Mouse (Mus musculus) forebrain, embryonic 11.5 days (tissue): ENCODE measurements at regions not wholly inside any gene's neighbourhood (a gene's known extent, or its start where the extent isn't known, plus 50 kb on each side); places are given as distances from the start of the nearest gene placed in this dataset.

Experiments used
- ATAC-seq: fragments of 200-750 bp; cut with Nextera tagmentation; replicated peaks from 2 replicates; pipeline ENCODE4 v1.8.0; 2017; ENCODE audit warnings: moderate TSS enrichment; ENCODE audit not compliant: low FRiP score
- DNase-seq: peaks from one replicate; pipeline ENCODE4 v3.0.0-alpha.2; 2017; ENCODE audit warnings: low spot score
- H3K27ac ChIP-seq: fragments of 300-500 bp; sonication (generic); 2 replicates; pipeline ENCODE4 v1.5.1; 2014; ENCODE audit warnings: low read depth, low read length
- H3K27me3 ChIP-seq: fragments of 300-500 bp; sonication (generic); 2 replicates; pipeline ENCODE4 v1.6.1; 2014; ENCODE audit warnings: mild to moderate bottlenecking, low read length, mixed read lengths; ENCODE audit not compliant: control insufficient read depth, insufficient read depth
- H3K36me3 ChIP-seq: fragments of 300-500 bp; sonication (generic); 2 replicates; pipeline ENCODE4 v1.6.1; 2014; ENCODE audit warnings: mild to moderate bottlenecking, low read length, moderate library complexity, mixed read lengths; ENCODE audit not compliant: control insufficient read depth, insufficient read depth
- H3K4me1 ChIP-seq: fragments of 300-500 bp; sonication (generic); replicated peaks from 2 replicates; pipeline ENCODE4 v1.6.1; 2014; ENCODE audit warnings: low read length, mixed read lengths; ENCODE audit not compliant: control insufficient read depth, insufficient read depth
- H3K4me2 ChIP-seq: fragments of 300-500 bp; sonication (generic); 2 replicates; pipeline ENCODE4 v1.6.1; 2014; ENCODE audit warnings: low read depth, mild to moderate bottlenecking, low read length, moderate library complexity, mixed read lengths; ENCODE audit not compliant: severe bottlenecking
- H3K4me3 ChIP-seq: fragments of 300-500 bp; sonication (generic); 2 replicates; pipeline ENCODE4 v1.5.1; 2014; ENCODE audit warnings: low read depth, low read length
- H3K9ac ChIP-seq: fragments of 300-500 bp; sonication (generic); 2 replicates; pipeline ENCODE4 v1.6.1; 2014; ENCODE audit warnings: low read length
- H3K9me3 ChIP-seq: fragments of 300-500 bp; sonication (generic); 2 replicates; pipeline ENCODE4 v1.6.1; 2016; ENCODE audit warnings: low read length, mixed read lengths; ENCODE audit not compliant: control insufficient read depth
- WGBS: fragments of 180-500 bp; shearing (Covaris S2); extraction: QIAGEN DNeasy Blood & Tissue Kit; methylation state at CpG from one replicate; pipeline ENCODE4 v1.1.7; 2014; 5-methylcytosine and 5-hydroxymethylcytosine counted together

DNA sequence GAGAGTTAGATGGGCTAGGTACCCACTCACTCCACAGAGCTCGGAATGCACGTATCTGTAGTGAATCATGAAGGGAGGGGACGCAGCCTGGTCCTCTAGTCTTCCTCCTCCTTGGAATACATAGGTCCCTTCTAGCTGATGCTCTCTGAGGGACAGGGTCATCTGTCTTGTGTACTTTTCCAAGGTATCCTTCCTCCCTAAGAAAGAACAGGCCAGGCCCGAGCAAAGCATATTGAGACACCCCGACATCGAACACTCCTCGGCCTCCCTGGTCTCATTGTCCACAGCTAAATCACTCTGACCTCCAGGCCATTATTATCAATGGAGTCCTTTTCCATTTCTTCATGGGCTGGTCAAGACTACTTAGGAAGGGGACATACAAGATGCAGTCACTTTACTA lies 222.5 kb downstream of the Zfp36l1 start:
- no peak overlapping the region for H3K4me2 ChIP-seq
- H3K9me3 ChIP-seq, result no peaks in the 10 kb centered on the region
- WGBS, result 88% methylated on average over 7 of the region's 7 CpGs
- H3K27ac ChIP-seq, result no peak overlapping the region
- H3K4me1 ChIP-seq, result peaks cover 3% of the 10 kb centered on the region; the same call in 1 of the 2 replicates
- no peaks in the 10 kb centered on the region for H3K27me3 ChIP-seq
- ATAC-seq (no peak), DNase-seq (no peak)
- no peak overlapping the region for H3K9ac ChIP-seq
- H3K36me3 ChIP-seq, result no peaks in the 10 kb centered on the region
- H3K4me3 ChIP-seq, result no peak overlapping the region

DNA sequence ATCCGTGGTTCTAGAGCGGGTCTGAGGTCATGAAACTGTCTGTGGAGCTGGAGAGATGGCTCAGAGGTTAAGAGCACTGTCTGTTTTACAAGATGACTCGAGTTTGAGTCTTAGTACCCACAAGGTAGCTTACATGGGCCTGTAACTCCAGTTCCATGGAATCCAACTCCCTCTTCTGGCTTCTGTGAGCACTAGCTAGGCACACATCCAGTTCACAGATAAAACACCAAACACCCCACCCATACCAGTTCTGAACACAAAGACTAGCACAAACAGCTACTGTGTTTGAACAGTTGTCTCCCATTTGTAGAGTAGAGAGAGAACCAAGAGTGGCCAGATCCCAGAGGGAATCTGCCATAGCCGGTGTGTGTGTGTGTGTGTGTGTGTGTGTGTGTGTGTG lies 224.0 kb downstream of the Zfp36l1 start:
- DNase-seq, result peak; percentile 21
- Histone ChIP-seq H3K4me2 (no peak overlapping the region), H3K27ac (no peak overlapping the region), H3K9me3 (no peaks in the 10 kb centered on the region), H3K27me3 (no peaks in the 10 kb centered on the region), H3K4me1 (no peaks in the 10 kb centered on the region), H3K9ac (no peak overlapping the region), H3K4me3 (no peak overlapping the region), H3K36me3 (no peaks in the 10 kb centered on the region)
- no peak for ATAC-seq
- WGBS, result 87% methylated on average over 4 of the region's 4 CpGs

DNA sequence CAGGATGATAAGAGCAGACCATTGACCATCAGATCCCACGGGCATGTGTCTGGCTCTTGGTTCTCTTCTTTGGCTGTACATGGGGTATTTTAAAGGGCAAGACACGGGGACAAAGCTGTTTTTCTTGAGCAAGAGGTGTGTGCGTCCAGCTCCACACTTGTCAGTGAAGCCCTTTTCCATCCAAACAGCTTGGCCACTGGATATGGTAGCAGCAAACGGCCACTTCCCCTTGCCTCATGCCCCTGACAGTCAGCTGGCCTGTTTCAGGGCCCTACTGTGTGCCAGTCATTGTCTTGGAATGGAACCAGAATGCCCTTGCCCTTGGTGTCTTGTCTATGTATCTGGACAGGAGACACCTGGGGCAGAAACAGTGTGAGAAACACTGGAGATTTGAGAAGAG lies 224.7 kb downstream of the Zfp36l1 start:
- no peak for ATAC-seq
- Histone ChIP-seq H3K27ac (no peak overlapping the region), H3K4me1 (no peaks in the 10 kb centered on the region), H3K36me3 (no peaks in the 10 kb centered on the region), H3K4me3 (no peak overlapping the region), H3K27me3 (no peaks in the 10 kb centered on the region), H3K9me3 (no peaks in the 10 kb centered on the region), H3K4me2 (no peak overlapping the region), H3K9ac (no peak overlapping the region)
- DNase-seq, result peak; percentile 38
- 85% methylated on average over 4 of the region's 4 CpGs for WGBS

DNA sequence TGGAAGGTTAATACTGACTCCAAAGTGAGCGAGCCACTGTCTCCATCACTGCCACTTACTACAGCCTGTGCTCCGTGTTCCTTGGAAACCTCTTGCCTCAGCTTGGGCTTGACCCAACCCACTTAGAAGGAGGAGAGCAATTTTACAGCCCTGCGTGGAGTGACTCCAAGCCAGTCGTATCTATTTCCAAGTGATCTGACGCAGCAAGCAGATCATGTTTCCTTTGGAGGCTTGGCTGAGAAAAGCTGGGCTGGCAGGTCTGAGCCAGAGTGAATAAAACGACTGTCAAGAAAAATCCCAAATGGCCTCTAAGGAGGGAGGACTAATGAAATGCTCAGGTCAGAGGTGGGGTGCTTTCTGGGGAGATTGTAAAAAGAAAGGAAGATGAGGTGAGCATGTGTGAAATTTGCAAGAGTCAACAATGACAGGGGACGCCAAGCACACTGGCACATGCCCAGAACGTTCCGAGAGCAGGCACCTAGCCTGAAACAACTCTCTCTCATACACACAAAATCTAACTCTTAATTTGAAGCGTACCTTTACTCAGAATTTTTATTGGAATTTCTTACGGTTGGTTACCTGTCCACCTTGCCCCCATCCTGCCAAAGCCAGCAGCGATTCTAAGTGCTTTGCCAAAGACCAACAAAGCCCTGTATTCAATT lies 225.5 kb downstream of the Zfp36l1 start:
- Histone ChIP-seq H3K4me1 (no peaks in the 10 kb centered on the region), H3K36me3 (no peaks in the 10 kb centered on the region), H3K27me3 (no peaks in the 10 kb centered on the region), H3K9me3 (no peaks in the 10 kb centered on the region), H3K4me2 (no peak overlapping the region), H3K9ac (no peak overlapping the region), H3K27ac (no peak overlapping the region), H3K4me3 (no peak overlapping the region)
- 72% methylated on average over 12 of the region's 12 CpGs for WGBS
- DNase-seq (peak; percentile 47), ATAC-seq (no peak)

DNA sequence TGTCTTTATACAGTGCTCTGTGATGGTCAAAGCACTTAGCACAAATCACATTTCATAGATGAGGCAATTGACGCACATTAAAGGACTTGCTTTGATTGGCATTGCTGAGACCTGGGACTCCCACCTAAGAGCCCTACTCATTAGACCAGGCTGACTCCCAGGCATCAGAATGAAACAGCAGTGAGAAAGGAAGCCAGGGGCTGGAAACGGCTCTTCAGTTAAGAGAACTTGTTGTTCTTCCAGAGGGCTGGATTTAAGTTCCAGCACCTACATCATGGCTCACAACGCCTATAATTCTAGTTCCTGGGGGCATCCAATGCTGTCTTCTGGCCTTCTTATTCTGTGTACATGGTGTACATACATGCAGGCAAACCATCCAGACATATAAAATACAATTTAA lies 226.3 kb downstream of the Zfp36l1 start:
- ATAC-seq (no peak), DNase-seq (peak; percentile 11)
- Histone ChIP-seq H3K27ac (no peak overlapping the region), H3K9me3 (no peaks in the 10 kb centered on the region), H3K4me3 (no peak overlapping the region), H3K4me1 (no peaks in the 10 kb centered on the region), H3K27me3 (no peaks in the 10 kb centered on the region), H3K4me2 (no peak overlapping the region), H3K36me3 (no peaks in the 10 kb centered on the region), H3K9ac (no peak overlapping the region)
- 73% methylated on average over 3 of the region's 3 CpGs for WGBS

DNA sequence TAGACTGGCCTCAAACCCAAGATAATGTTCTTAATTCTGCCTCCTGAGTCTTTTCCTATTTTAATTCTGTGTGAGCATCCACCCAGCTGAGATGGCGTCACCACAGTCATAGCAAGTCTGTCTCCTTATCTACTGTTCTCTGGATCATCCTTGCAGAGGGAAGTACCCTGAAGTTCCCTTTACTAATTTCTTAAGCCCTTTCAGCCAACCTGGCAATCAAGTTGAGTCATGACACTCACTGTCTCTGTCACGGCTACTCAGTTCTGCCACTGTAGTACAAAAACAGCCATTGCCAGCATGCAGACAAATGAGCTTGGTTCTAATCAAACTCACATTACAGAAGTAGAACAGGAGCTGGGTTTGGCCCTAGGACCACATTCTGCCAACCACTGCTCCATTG lies 227.5 kb downstream of the Zfp36l1 start:
- H3K9ac ChIP-seq, result no peak overlapping the region
- no peaks in the 10 kb centered on the region for H3K9me3 ChIP-seq
- no peaks in the 10 kb centered on the region for H3K36me3 ChIP-seq
- H3K4me2 ChIP-seq, result no peak overlapping the region
- no peaks in the 10 kb centered on the region for H3K27me3 ChIP-seq
- ATAC-seq, result no peak
- no peak overlapping the region for H3K27ac ChIP-seq
- H3K4me3 ChIP-seq, result no peak overlapping the region
- peaks cover 2% of the 10 kb centered on the region; the same call in 1 of the 2 replicates for H3K4me1 ChIP-seq
- DNase-seq, result peak; percentile 16
- 90% methylated on average over 2 of the region's 2 CpGs for whole genome bisulfite sequencing

DNA sequence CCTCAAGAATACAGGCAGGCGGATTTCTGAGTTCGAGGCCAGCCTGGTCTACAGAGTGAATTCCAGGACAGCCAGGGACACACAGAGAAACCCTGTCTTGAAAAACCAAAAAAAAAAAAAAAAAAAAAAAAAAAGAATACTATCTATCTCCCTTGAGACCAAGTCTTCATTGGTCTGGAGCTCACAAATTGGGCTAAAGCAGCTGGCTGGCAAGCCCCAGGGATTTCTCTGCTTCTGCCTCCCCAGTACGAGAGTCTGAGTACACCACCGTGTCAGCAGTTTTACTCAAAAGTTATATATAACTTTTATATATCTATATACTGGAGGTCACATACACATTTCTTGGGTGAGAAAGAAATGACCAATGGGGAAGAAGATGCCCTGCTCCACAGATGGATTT lies 229.2 kb downstream of the Zfp36l1 start:
- Histone ChIP-seq H3K27ac (no peak overlapping the region), H3K36me3 (no peaks in the 10 kb centered on the region), H3K4me2 (no peak overlapping the region), H3K9ac (no peak overlapping the region), H3K27me3 (no peaks in the 10 kb centered on the region), H3K4me3 (no peak overlapping the region), H3K9me3 (no peaks in the 10 kb centered on the region), H3K4me1 (peaks cover 14% of the 10 kb centered on the region)
- 96% methylated on average over 4 of the region's 4 CpGs for WGBS
- ATAC-seq (no peak), DNase-seq (no peak)

DNA sequence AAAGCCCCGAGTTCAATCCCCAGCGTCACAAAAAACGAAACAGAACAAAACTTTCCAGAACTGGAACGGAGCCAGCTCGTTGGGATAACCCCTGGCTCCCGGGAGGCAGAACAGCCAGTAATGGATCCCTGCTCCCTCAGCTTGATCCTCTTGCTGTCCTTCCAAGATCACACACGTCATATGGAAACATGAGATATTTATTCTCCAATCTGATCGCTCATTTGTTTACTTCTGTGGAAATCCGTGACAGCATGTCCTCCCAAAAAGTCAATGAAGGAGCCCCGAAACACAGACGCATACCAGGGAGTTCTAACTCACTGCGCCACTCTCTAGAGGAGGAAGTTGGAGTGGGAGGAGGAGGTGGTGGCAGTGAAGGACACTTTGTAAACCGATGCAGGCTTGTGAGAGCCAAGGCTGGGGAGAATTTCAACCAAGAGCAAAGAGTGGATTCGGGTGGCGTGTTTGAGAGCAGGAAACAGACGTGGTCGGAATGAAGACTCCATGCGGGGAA lies 232.0 kb downstream of the Zfp36l1 start:
- Histone ChIP-seq H3K9ac (no peak overlapping the region; the same call in 1 of the 2 replicates), H3K36me3 (no peaks in the 10 kb centered on the region), H3K4me3 (no peak overlapping the region), H3K4me2 (no peak overlapping the region), H3K9me3 (no peaks in the 10 kb centered on the region), H3K4me1 (peaks cover 21% of the 10 kb centered on the region), H3K27ac (peak overlapping the region; percentile 87), H3K27me3 (no peaks in the 10 kb centered on the region)
- DNase-seq (peak; percentile 52), ATAC-seq (no peak)
- WGBS, result 69% methylated on average over 18 of the region's 18 CpGs

DNA sequence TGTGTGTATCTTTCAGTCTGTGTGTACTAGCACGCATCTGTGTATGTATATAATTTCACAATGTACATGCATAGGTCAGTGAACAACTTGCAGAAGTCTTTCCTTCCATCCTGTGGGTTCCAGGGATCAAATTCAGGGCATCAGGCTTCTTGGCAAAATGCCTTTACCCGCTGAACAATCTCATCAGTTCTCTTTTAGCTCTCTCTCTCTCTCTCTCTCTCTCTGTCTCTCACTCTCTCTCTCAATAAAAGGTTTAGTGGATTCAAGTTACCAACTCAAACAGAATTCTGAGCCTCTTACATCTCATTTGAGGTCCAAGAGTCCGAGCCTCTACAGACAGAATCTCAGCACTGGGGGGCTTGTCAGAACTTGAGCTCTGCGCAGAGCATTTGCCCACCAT lies 232.5 kb downstream of the Zfp36l1 start:
- Histone ChIP-seq H3K36me3 (no peaks in the 10 kb centered on the region), H3K4me1 (peaks cover 21% of the 10 kb centered on the region), H3K4me3 (no peak overlapping the region), H3K4me2 (no peak overlapping the region), H3K9me3 (no peaks in the 10 kb centered on the region), H3K27me3 (no peaks in the 10 kb centered on the region), H3K27ac (peak overlapping the region; percentile 87), H3K9ac (peak overlapping the region; percentile 29; the same call in 1 of the 2 replicates)
- DNase-seq (no peak), ATAC-seq (no peak)
- 53% methylated on average over 4 of the region's 4 CpGs for WGBS
